Mouse (Mus musculus): ENCODE measurements around the gene Dpm1. TPM values are rescaled to one million over a fixed set of nuclear protein-coding genes. Genes with fewer than 3 reads are reported as not detected.

Dpm1 gene
- polyA plus RNA-seq, 1 experiment from 2014 or later, result 145 TPM

DNA sequence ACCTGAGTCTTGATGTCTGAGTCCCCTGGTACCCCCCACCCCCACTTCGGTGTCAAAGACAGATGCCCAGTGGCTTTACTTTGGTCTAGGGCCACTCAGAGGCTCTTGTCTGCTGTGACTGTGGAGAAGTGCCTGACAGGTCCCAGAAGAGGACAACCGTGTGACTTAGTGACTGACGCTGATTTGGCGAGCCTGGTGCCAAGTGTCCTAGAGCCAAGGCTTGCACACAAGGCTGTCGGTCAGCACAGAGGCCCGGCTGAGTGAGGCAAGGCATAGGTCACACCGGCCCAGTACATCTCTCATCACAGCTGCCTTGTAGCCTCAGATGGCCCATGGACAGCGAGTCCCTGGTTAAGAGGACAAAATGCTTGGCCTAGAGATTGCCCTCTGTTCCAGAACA lies 28.7 kb upstream of the Dpm1 start:
- WGBS, result 73% methylated on average over 8 of the region's 8 CpGs
- Histone ChIP-seq H3K27me3 (replicated peaks; ENCODE audit: insufficient read depth, low read length) (no peaks in the 10 kb centered on the region), H3K4me2 (replicated peaks; ENCODE audit: low read depth, low read length) (no peak overlapping the region), H3K27ac (ENCODE audit: low read length) (no peak overlapping the region), H3K9me3 (ENCODE audit: low read length) (no peaks in the 10 kb centered on the region), H3K36me3 (ENCODE audit: insufficient read depth, low read length) (no peaks in the 10 kb centered on the region), H3K9ac (replicated peaks; ENCODE audit: low read depth) (no peak overlapping the region), H3K4me3 (ENCODE audit: low read depth, low read length) (no peak overlapping the region), H3K4me1 (ENCODE audit: insufficient read depth, low read depth, low read length) (no peaks in the 10 kb centered on the region)
- no peak for ATAC-seq
- DNase-seq (ENCODE audit: low spot score), result no peak
- TF ChIP-seq EP300 (IDR thresholded peaks at IDR 0.05), result no peak
- no peak for TF ChIP-seq CTCF (IDR thresholded peaks at IDR 0.05)

DNA sequence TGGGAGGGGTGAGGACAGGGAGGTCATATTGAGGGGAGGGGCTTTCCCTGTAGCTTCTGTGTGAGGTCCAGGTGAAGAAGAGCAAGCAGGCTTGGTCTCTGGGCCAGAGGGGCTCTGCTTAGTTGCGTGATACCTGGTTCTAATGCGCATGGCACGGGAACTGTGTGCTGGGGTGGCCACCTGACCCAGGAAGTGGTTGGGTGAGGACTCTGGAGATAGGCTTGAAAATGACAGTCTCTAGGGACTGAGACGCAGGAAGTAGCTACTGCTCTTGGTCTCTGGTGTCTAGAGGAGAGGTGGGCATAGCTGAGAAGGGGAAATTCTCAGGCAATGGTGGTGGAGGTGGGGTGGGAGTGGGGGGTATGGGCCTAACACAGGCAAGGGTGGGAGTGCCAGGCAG lies 26.8 kb upstream of the Dpm1 start:
- no peak for TF ChIP-seq CTCF (IDR thresholded peaks at IDR 0.05)
- TF ChIP-seq EP300 (IDR thresholded peaks at IDR 0.05), result no peak
- no peaks in the 10 kb centered on the region for H3K9me3 ChIP-seq (ENCODE audit: low read length)
- H3K27ac ChIP-seq (ENCODE audit: low read length), result no peak overlapping the region
- DNase-seq (ENCODE audit: low spot score), result no peak
- no peak overlapping the region for H3K4me3 ChIP-seq (ENCODE audit: low read depth, low read length)
- no peaks in the 10 kb centered on the region for H3K36me3 ChIP-seq (ENCODE audit: insufficient read depth, low read length)
- H3K4me2 ChIP-seq (replicated peaks; ENCODE audit: low read depth, low read length), result no peak overlapping the region
- H3K9ac ChIP-seq (replicated peaks; ENCODE audit: low read depth), result no peak overlapping the region
- no peak for ATAC-seq
- 80% methylated on average over 4 of the region's 4 CpGs for WGBS
- no peaks in the 10 kb centered on the region for H3K4me1 ChIP-seq (ENCODE audit: insufficient read depth, low read depth, low read length)
- H3K27me3 ChIP-seq (replicated peaks; ENCODE audit: insufficient read depth, low read length), result no peaks in the 10 kb centered on the region

DNA sequence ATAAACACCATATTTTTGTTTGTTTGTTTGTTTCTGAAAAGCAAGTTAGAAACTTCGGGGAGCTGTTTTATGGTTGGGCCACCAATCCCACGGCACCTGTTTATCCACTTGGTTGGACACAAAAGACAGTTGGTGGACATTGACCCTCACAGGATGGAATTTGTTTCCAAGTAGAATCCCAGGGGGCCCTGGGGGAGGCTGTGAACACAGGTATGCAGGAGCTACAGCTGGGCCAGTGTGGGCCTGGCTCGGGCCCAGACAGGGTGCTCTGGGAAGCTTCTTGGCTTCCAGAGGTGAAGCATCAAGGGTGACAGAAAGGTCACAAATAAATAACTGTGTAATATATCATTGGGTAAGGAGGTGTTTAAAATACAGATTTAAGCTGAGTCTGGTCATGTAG lies 26.1 kb upstream of the Dpm1 start:
- H3K27ac ChIP-seq (ENCODE audit: low read length), result no peak overlapping the region
- H3K36me3 ChIP-seq (ENCODE audit: insufficient read depth, low read length), result no peaks in the 10 kb centered on the region
- no peaks in the 10 kb centered on the region for H3K4me1 ChIP-seq (ENCODE audit: insufficient read depth, low read depth, low read length)
- TF ChIP-seq EP300 (IDR thresholded peaks at IDR 0.05) (no peak), CTCF (IDR thresholded peaks at IDR 0.05) (no peak)
- WGBS, result 59% methylated on average over 3 of the region's 3 CpGs
- H3K4me2 ChIP-seq (replicated peaks; ENCODE audit: low read depth, low read length), result no peak overlapping the region
- no peak overlapping the region for H3K4me3 ChIP-seq (ENCODE audit: low read depth, low read length)
- ATAC-seq, result no peak
- H3K27me3 ChIP-seq (replicated peaks; ENCODE audit: insufficient read depth, low read length), result no peaks in the 10 kb centered on the region
- DNase-seq (ENCODE audit: low spot score), result no peak
- H3K9me3 ChIP-seq (ENCODE audit: low read length), result no peaks in the 10 kb centered on the region
- H3K9ac ChIP-seq (replicated peaks; ENCODE audit: low read depth), result no peak overlapping the region

DNA sequence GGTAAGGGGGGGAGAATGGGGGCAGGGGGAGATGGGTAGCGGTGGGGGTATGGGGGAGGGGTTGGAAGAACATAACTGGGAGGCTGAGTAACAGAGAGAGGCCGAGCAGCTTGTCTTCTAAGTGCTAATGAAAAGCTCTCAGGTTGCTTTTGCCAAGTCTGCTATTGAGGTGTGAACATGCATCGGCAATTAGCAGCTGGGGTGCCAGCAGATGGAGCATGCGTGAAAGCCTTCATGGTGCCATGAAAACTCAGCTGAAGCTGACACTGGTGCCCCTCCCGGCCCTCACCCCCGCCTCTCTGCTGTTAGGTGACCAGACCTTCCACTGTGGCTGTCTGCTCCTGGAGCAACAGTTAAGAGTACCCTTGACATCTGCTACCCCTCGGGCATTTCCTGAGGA lies 23.4 kb upstream of the Dpm1 start:
- H3K27me3 ChIP-seq (replicated peaks; ENCODE audit: insufficient read depth, low read length), result no peaks in the 10 kb centered on the region
- 23% methylated on average over 7 of the region's 7 CpGs for WGBS

DNA sequence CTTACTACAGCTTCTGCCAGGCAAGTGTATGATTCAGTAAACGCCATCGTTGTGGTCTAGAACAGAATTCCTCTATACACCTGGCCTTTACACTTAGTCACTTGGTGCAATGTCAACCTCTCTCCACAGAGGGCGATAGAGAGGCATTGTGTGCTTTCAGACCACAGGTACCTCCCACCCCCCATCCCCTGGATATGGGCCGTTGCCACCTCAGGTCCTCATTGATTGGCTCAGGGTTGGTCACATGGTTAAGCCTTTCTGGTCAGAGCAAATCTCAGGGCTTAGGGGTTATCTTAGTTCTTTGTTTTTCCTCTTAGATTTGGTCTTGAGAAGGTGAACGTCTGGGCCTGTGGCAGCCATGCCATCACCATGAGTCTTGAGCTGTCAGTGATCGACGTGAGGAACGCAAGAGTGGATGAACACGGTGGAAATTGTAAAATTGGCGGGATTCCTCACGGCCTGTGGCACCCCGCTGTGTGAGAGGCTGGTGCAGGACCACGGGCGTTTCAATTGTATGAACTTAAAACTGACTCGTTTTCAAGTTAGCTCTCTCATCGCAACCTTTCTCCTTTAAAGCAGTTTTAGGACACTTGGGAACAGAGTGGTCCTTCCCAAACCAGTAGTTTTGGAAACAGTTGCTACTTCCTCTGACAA lies 22.4 kb upstream of the Dpm1 start:
- no peaks in the 10 kb centered on the region for H3K27me3 ChIP-seq (replicated peaks; ENCODE audit: insufficient read depth, low read length)
- DNase-seq (ENCODE audit: low spot score) (peak; percentile 39), ATAC-seq (peak; percentile 48; the same call in 1 of the 2 replicates)

More for the DNA sequence above, 23.4 kb upstream of the Dpm1 start:
- Histone ChIP-seq H3K4me2 (replicated peaks; ENCODE audit: low read depth, low read length) (no peak overlapping the region), H3K9ac (replicated peaks; ENCODE audit: low read depth) (no peak overlapping the region), H3K36me3 (ENCODE audit: insufficient read depth, low read length) (no peaks in the 10 kb centered on the region), H3K27ac (ENCODE audit: low read length) (no peak overlapping the region), H3K4me3 (ENCODE audit: low read depth, low read length) (no peak overlapping the region), H3K4me1 (ENCODE audit: insufficient read depth, low read depth, low read length) (no peaks in the 10 kb centered on the region), H3K9me3 (ENCODE audit: low read length) (no peaks in the 10 kb centered on the region)
- TF ChIP-seq EP300 (IDR thresholded peaks at IDR 0.05) (no peak), CTCF (IDR thresholded peaks at IDR 0.05) (no peak)
- ATAC-seq, result no peak
- DNase-seq (ENCODE audit: low spot score), result no peak

DNA sequence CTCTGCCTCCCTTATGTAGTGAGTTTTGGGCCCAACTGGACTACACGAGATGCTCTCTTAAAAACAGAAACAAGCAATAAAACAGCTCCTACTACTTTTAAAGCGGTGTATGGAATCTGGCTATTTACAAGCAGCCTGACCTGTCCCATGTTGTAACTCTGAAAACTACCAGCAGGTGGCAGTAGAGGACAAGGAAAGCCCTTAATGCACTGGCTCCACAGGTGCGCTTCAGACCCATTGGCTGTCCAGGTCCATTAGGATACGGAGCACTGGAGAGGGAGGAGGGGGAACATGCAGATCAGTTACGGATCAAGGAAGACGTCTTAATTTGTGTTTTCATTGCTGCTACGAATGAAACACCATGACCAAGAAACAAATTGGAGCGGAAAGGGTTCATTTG lies 19.9 kb upstream of the Dpm1 start:
- H3K36me3 ChIP-seq (ENCODE audit: insufficient read depth, low read length), result no peaks in the 10 kb centered on the region
- H3K4me1 ChIP-seq (ENCODE audit: insufficient read depth, low read depth, low read length), result no peaks in the 10 kb centered on the region
- no peak overlapping the region for H3K4me3 ChIP-seq (ENCODE audit: low read depth, low read length)
- DNase-seq (ENCODE audit: low spot score) (peak; percentile 74), ATAC-seq (peak; percentile 52; the same call in 1 of the 2 replicates)
- no peak overlapping the region for H3K4me2 ChIP-seq (replicated peaks; ENCODE audit: low read depth, low read length)
- WGBS, result 15% methylated on average over 8 of the region's 8 CpGs
- TF ChIP-seq EP300 (IDR thresholded peaks at IDR 0.05), result no peak
- peak; percentile 96 for TF ChIP-seq CTCF (IDR thresholded peaks at IDR 0.05)
- H3K27ac ChIP-seq (ENCODE audit: low read length), result no peak overlapping the region
- no peaks in the 10 kb centered on the region for H3K9me3 ChIP-seq (ENCODE audit: low read length)
- no peaks in the 10 kb centered on the region for H3K27me3 ChIP-seq (replicated peaks; ENCODE audit: insufficient read depth, low read length)
- H3K9ac ChIP-seq (replicated peaks; ENCODE audit: low read depth), result no peak overlapping the region

More for the DNA sequence above, 22.4 kb upstream of the Dpm1 start:
- no peaks in the 10 kb centered on the region for H3K9me3 ChIP-seq (ENCODE audit: low read length)
- no peaks in the 10 kb centered on the region for H3K4me1 ChIP-seq (ENCODE audit: insufficient read depth, low read depth, low read length)
- H3K4me2 ChIP-seq (replicated peaks; ENCODE audit: low read depth, low read length), result no peak overlapping the region
- TF ChIP-seq EP300 (IDR thresholded peaks at IDR 0.05) (no peak), CTCF (IDR thresholded peaks at IDR 0.05) (peak; percentile 75)
- H3K27ac ChIP-seq (ENCODE audit: low read length), result no peak overlapping the region
- H3K36me3 ChIP-seq (ENCODE audit: insufficient read depth, low read length), result no peaks in the 10 kb centered on the region
- 9% methylated on average over 16 of the region's 16 CpGs for WGBS
- H3K9ac ChIP-seq (replicated peaks; ENCODE audit: low read depth), result no peak overlapping the region
- H3K4me3 ChIP-seq (ENCODE audit: low read depth, low read length), result no peak overlapping the region
